In genomic region chr8:11785539-11786046, GRCm38 (mm10) we compare ENCODE assay signal across 31 mouse cellular contexts. TPM values are rescaled to one million over a fixed set of nuclear protein-coding genes. Genes with fewer than 3 reads are reported as not detected.
DNase-seq lines count a peak whose midpoint lies in the region; ATAC-seq lines count a peak whose summit lies in the region.
"Had no signal": no experiment of that assay in that cellular context is flagged by ENCODE, and none has a peak within 500 bp of the region (broad histone marks: within the 10 kb centered on the region; RNA-seq: fewer than 3 reads in every experiment).

No protein-coding gene starts in this region.

- peaks cover 13% of the 10 kb centered on the region for H3K4me1 ChIP-seq in heart, embryonic 11.5 days (ENCODE audit: control insufficient read depth, insufficient read depth, low read length)
- H3K4me1 ChIP-seq in heart, embryonic 16.5 days (ENCODE audit: control insufficient read depth, insufficient read depth, low read length), result peaks cover 10% of the 10 kb centered on the region
- peaks cover 11% of the 10 kb centered on the region for H3K4me1 ChIP-seq in heart, embryonic 10.5 days
- H3K4me1 ChIP-seq in midbrain, embryonic 11.5 days (ENCODE audit: control insufficient read depth, insufficient read depth, low read length), result no peaks in the 10 kb centered on the region
- no peaks in the 10 kb centered on the region for H3K4me1 ChIP-seq in midbrain, embryonic 15.5 days
- H3K4me1 ChIP-seq: forebrain, embryonic 15.5 days; midbrain, embryonic 13.5 days; stomach, embryonic 15.5 days had no signal

- no peak overlapping the region for H3K4me2 ChIP-seq in heart, embryonic 11.5 days
- no peak overlapping the region for H3K4me2 ChIP-seq in heart, embryonic 16.5 days (ENCODE audit: low read depth, low read length)
- no peak overlapping the region for H3K4me2 ChIP-seq in midbrain, embryonic 11.5 days
- no peak overlapping the region for H3K4me2 ChIP-seq in midbrain, embryonic 15.5 days
- H3K4me2 ChIP-seq: embryonic facial prominence, embryonic 13.5 days; forebrain, embryonic 15.5 days; hindbrain, embryonic 14.5 days; liver, embryonic 15.5 days; midbrain, embryonic 13.5 days; stomach, embryonic 15.5 days had no signal

- 72% methylated on average over 9 of the region's 9 CpGs for WGBS in heart, embryonic 11.5 days (ENCODE audit: insufficient replicate concordance)
- WGBS in heart, embryonic 16.5 days, result 48% methylated on average over 9 of the region's 9 CpGs
- 72% methylated on average over 9 of the region's 9 CpGs for WGBS in heart, embryonic 10.5 days
- WGBS in midbrain, embryonic 11.5 days, result 89% methylated on average over 9 of the region's 9 CpGs
- 82% methylated on average over 9 of the region's 9 CpGs for WGBS in midbrain, embryonic 15.5 days

- no peak overlapping the region for H3K4me3 ChIP-seq in heart, embryonic 11.5 days (ENCODE audit: low read depth, low read length)
- no peak overlapping the region for H3K4me3 ChIP-seq in heart, embryonic 16.5 days (ENCODE audit: low read length)
- no peak overlapping the region for H3K4me3 ChIP-seq in heart, embryonic 10.5 days
- no peak overlapping the region for H3K4me3 ChIP-seq in midbrain, embryonic 11.5 days (ENCODE audit: low read depth, low read length)
- H3K4me3 ChIP-seq in midbrain, embryonic 15.5 days, result no peak overlapping the region
- H3K4me3 ChIP-seq: embryonic facial prominence, embryonic 13.5 days; forebrain, embryonic 10.5 days; forebrain, embryonic 15.5 days; liver, embryonic 15.5 days; midbrain, embryonic 13.5 days; stomach, embryonic 15.5 days had no signal

- ATAC-seq in heart, embryonic 11.5 days (replicated peaks; ENCODE audit: insufficient number of reproducible peaks, low FRiP score, low TSS enrichment), result no peak
- no peak for ATAC-seq in heart, embryonic 16.5 days (replicated peaks; ENCODE audit: extremely low read depth, insufficient read depth, low FRiP score)
- ATAC-seq in midbrain, embryonic 11.5 days (ENCODE audit: low FRiP score), result no peak
- ATAC-seq in midbrain, embryonic 15.5 days (replicated peaks), result no peak
- ATAC-seq: forebrain, embryonic 15.5 days; intestine, postnatal 0 days; midbrain, embryonic 13.5 days had no signal

- H3K36me3 ChIP-seq in heart, embryonic 11.5 days (ENCODE audit: control insufficient read depth, insufficient read depth, low read length), result peaks cover 16% of the 10 kb centered on the region
- peaks cover 38% of the 10 kb centered on the region for H3K36me3 ChIP-seq in heart, embryonic 16.5 days (ENCODE audit: control insufficient read depth, insufficient read depth)
- H3K36me3 ChIP-seq in heart, embryonic 10.5 days, result peaks cover 70% of the 10 kb centered on the region
- H3K36me3 ChIP-seq in midbrain, embryonic 11.5 days (ENCODE audit: control insufficient read depth, insufficient read depth, low read length), result peaks cover 11% of the 10 kb centered on the region
- peaks cover 22% of the 10 kb centered on the region; the same call in 1 of the 2 replicates for H3K36me3 ChIP-seq in midbrain, embryonic 15.5 days (replicated peaks)

- no peaks in the 10 kb centered on the region for H3K9me3 ChIP-seq in heart, embryonic 11.5 days (replicated peaks; ENCODE audit: control insufficient read depth, low read length)
- no peaks in the 10 kb centered on the region for H3K9me3 ChIP-seq in heart, embryonic 16.5 days (replicated peaks; ENCODE audit: control insufficient read depth, low read length)
- no peaks in the 10 kb centered on the region for H3K9me3 ChIP-seq in heart, embryonic 10.5 days
- no peaks in the 10 kb centered on the region for H3K9me3 ChIP-seq in midbrain, embryonic 11.5 days (ENCODE audit: control insufficient read depth, low read length)
- H3K9me3 ChIP-seq in midbrain, embryonic 15.5 days, result no peaks in the 10 kb centered on the region
- H3K9me3 ChIP-seq: embryonic facial prominence, embryonic 13.5 days; forebrain, embryonic 10.5 days; forebrain, embryonic 15.5 days; liver, embryonic 15.5 days; megakaryocyte, embryonic 14.5 days; midbrain, embryonic 13.5 days; stomach, embryonic 15.5 days had no signal

- H3K9ac ChIP-seq in heart, embryonic 11.5 days (ENCODE audit: low read depth, low read length), result no peak overlapping the region
- H3K9ac ChIP-seq in heart, embryonic 16.5 days (ENCODE audit: low read length), result no peak overlapping the region
- no peak overlapping the region for H3K9ac ChIP-seq in midbrain, embryonic 11.5 days (ENCODE audit: low read length)
- H3K9ac ChIP-seq in midbrain, embryonic 15.5 days, result no peak overlapping the region
- H3K9ac ChIP-seq: embryonic facial prominence, embryonic 13.5 days; forebrain, embryonic 15.5 days; hindbrain, embryonic 14.5 days; liver, embryonic 15.5 days; midbrain, embryonic 13.5 days; stomach, embryonic 15.5 days had no signal

- intact Hi-C loops in heart, postnatal 36 days (cut with DNase I), result loop anchor here (5.0 kb wide), 1 partner anchor 58 kb away; the partner anchor contains the start of gene Arhgef7

- 0 out of 2 replicates have a peak overlapping the region, but pooled peaks have one; percentile 35 for H3K27ac ChIP-seq in heart, embryonic 11.5 days (ENCODE audit: low read depth, low read length)
- H3K27ac ChIP-seq in heart, embryonic 16.5 days (ENCODE audit: low read length), result peak overlapping the region; percentile 49
- no peak overlapping the region for H3K27ac ChIP-seq in heart, embryonic 10.5 days
- H3K27ac ChIP-seq in midbrain, embryonic 11.5 days (ENCODE audit: low read depth, low read length), result no peak overlapping the region
- H3K27ac ChIP-seq in midbrain, embryonic 15.5 days, result no peak overlapping the region
- H3K27ac ChIP-seq: embryonic facial prominence, embryonic 13.5 days; forebrain, embryonic 10.5 days; forebrain, embryonic 15.5 days; hindbrain, embryonic 14.5 days; liver, embryonic 15.5 days; midbrain, embryonic 13.5 days; stomach, embryonic 15.5 days had no signal

- no peaks in the 10 kb centered on the region for H3K27me3 ChIP-seq in heart, embryonic 11.5 days (ENCODE audit: control insufficient read depth, insufficient read depth, low read length)
- H3K27me3 ChIP-seq in heart, embryonic 16.5 days (ENCODE audit: control insufficient read depth, insufficient read depth, low read length), result no peaks in the 10 kb centered on the region
- H3K27me3 ChIP-seq in heart, embryonic 10.5 days (ENCODE audit: insufficient read depth, poor library complexity, severe bottlenecking), result no peaks in the 10 kb centered on the region
- H3K27me3 ChIP-seq in midbrain, embryonic 11.5 days (ENCODE audit: control insufficient read depth, insufficient read depth, low read length), result no peaks in the 10 kb centered on the region
- H3K27me3 ChIP-seq in midbrain, embryonic 15.5 days (replicated peaks), result no peaks in the 10 kb centered on the region
- H3K27me3 ChIP-seq: embryonic facial prominence, embryonic 13.5 days; forebrain, embryonic 15.5 days; liver, embryonic 15.5 days; megakaryocyte, embryonic 14.5 days; midbrain, embryonic 13.5 days; stomach, embryonic 15.5 days had no signal

- no peak for DNase-seq in heart, postnatal 36 days
- no peak for DNase-seq in heart, embryonic 10.5 days (ENCODE audit: low spot score)
- peak; percentile 49 for DNase-seq in midbrain, embryonic 11.5 days (ENCODE audit: low spot score, missing footprints)
- DNase-seq in spleen, postnatal 4 days (ENCODE audit: low spot score in 2 of 2), result no peak
- DNase-seq: adrenal gland, postnatal 25 days; B cell, adult 2 months; liver; lung, postnatal 4 days; thymus, adult 18-20 months; thymus, postnatal 25 days had no signal

RNA-seq across cellular contexts. Expression of gene Tex29, which starts 54.7 kb away (rescaled TPM):
- 0.63 TPM in 1 of 2 replicates, not detected in the other for polyA plus RNA-seq in heart, embryonic 11.5 days (2014; fragmentation: Nextera tagmentation; extraction: Ambion mirVana)
- not detected for total RNA-seq in heart, postnatal 36 days (2021)
- polyA plus RNA-seq in heart, embryonic 16.5 days (2015; fragmentation: Nextera tagmentation; extraction: Ambion mirVana), result not detected in 2 replicates
- not detected in 2 replicates for polyA plus RNA-seq in heart, embryonic 10.5 days (2016; fragmentation: Nextera tagmentation; extraction: Ambion mirVana)
- not detected in 2 replicates for polyA plus RNA-seq in midbrain, embryonic 11.5 days (2014; fragmentation: Nextera tagmentation; extraction: Ambion mirVana)
- 0.27 and 0.44 TPM in 2 replicates for polyA plus RNA-seq in midbrain, embryonic 15.5 days (2015; fragmentation: Nextera tagmentation; extraction: Ambion mirVana)
- total RNA-seq: adrenal gland, postnatal 25 days; common myeloid progenitor, adult 5-6 weeks; gastrocnemius, adult 8-10 months; gastrocnemius, postnatal 4 days; hematopoietic stem cell, adult 5-6 weeks; left cerebral cortex, adult 18-20 months; monocyte, adult 5-6 weeks had no signal
- polyA plus RNA-seq: embryonic facial prominence, embryonic 13.5 days; forebrain, embryonic 10.5 days; kidney, embryonic 14.5 days; limb, embryonic 11.5 days; liver, embryonic 15.5 days; lung, embryonic 16.5 days; stomach, embryonic 15.5 days had no signal

RNA-seq across cellular contexts. Expression of gene Arhgef7, which starts 58.1 kb away (rescaled TPM):
- 46.4 and 53.2 TPM in 2 replicates for polyA plus RNA-seq in heart, embryonic 11.5 days (2014; fragmentation: Nextera tagmentation; extraction: Ambion mirVana)
- 100 to 1,000 TPM; 125 to 130 TPM for total RNA-seq in heart, postnatal 36 days (2021)
- polyA plus RNA-seq in heart, embryonic 16.5 days (2015; fragmentation: Nextera tagmentation; extraction: Ambion mirVana), result 54.1 and 59.6 TPM in 2 replicates
- 47.5 and 61.3 TPM in 2 replicates for polyA plus RNA-seq in heart, embryonic 10.5 days (2016; fragmentation: Nextera tagmentation; extraction: Ambion mirVana)
- polyA plus RNA-seq in midbrain, embryonic 11.5 days (2014; fragmentation: Nextera tagmentation; extraction: Ambion mirVana), result 51.4 and 56.8 TPM in 2 replicates
- polyA plus RNA-seq in midbrain, embryonic 15.5 days (2015; fragmentation: Nextera tagmentation; extraction: Ambion mirVana), result 87.6 and 87.7 TPM in 2 replicates

Comparison
In these comparisons a context has a peak if more than half of its experiments do, and no peak if none do; other contexts are left out.
1. H3K27ac ChIP-seq: peak in heart, embryonic 11.5 days (single experiment) and heart, embryonic 16.5 days (single experiment); none in heart, embryonic 10.5 days (single experiment), midbrain, embryonic 11.5 days (single experiment) and midbrain, embryonic 15.5 days (single experiment).